Mouse (Mus musculus): ENCODE measurements at regions not wholly inside any gene's neighbourhood (a gene's known extent, or its start where the extent isn't known, plus 50 kb on each side); places are given as distances from the start of the nearest gene placed in this dataset.

- H3K9me3 ChIP-seq: no peaks in the 10 kb centered on the region
- no peaks in the 10 kb centered on the region for H3K27me3 ChIP-seq (replicated peaks; ENCODE audit: low read depth, poor library complexity, severe bottlenecking)
- no peak overlapping the region for H3K27ac ChIP-seq (replicated peaks)
- 57% methylated on average over 4 of the region's 4 CpGs for WGBS
- H3K4me3 ChIP-seq: no peak overlapping the region
- no peaks in the 10 kb centered on the region for H3K4me1 ChIP-seq
- no peak for DNase-seq (ENCODE audit: low spot score)
- H3K36me3 ChIP-seq (replicated peaks): no peaks in the 10 kb centered on the region
Measured at GRCm38 (mm10) chr11:111512471-111512870, 446.5 kb downstream of the Kcnj2 start.

GRCm38 (mm10) chr11:111522716-111523115, 456.8 kb downstream of the Kcnj2 start:
- WGBS: 73% methylated on average over 8 of the region's 8 CpGs

GRCm38 (mm10) chr11:111523465-111523864, 457.5 kb downstream of the Kcnj2 start:
- Histone ChIP-seq H3K27me3 (replicated peaks; ENCODE audit: low read depth, poor library complexity, severe bottlenecking) (no peaks in the 10 kb centered on the region), H3K36me3 (replicated peaks) (no peaks in the 10 kb centered on the region), H3K4me3 (no peak overlapping the region), H3K9me3 (no peaks in the 10 kb centered on the region), H3K4me1 (peaks cover 4% of the 10 kb centered on the region; the same call in 1 of the 2 replicates), H3K27ac (replicated peaks) (no peak overlapping the region)
- WGBS: 68% methylated on average over 8 of the region's 8 CpGs
- DNase-seq (ENCODE audit: low spot score): peak; percentile 66

More at GRCm38 (mm10) chr11:111522716-111523115, 456.8 kb downstream of the Kcnj2 start:
- Histone ChIP-seq H3K9me3 (no peaks in the 10 kb centered on the region), H3K27me3 (replicated peaks; ENCODE audit: low read depth, poor library complexity, severe bottlenecking) (no peaks in the 10 kb centered on the region), H3K4me3 (no peak overlapping the region), H3K4me1 (peaks cover 4% of the 10 kb centered on the region; the same call in 1 of the 2 replicates), H3K36me3 (replicated peaks) (no peaks in the 10 kb centered on the region), H3K27ac (replicated peaks) (no peak overlapping the region)
- DNase-seq (ENCODE audit: low spot score): no peak

- 89% methylated on average over 6 of the region's 6 CpGs for WGBS
- no peaks in the 10 kb centered on the region for H3K36me3 ChIP-seq (replicated peaks)
- H3K9me3 ChIP-seq: no peaks in the 10 kb centered on the region
- H3K4me1 ChIP-seq: peaks cover 4% of the 10 kb centered on the region; the same call in 1 of the 2 replicates
- no peak overlapping the region for H3K4me3 ChIP-seq
- H3K27ac ChIP-seq (replicated peaks): no peak overlapping the region
- no peak for DNase-seq (ENCODE audit: low spot score)
- H3K27me3 ChIP-seq (replicated peaks; ENCODE audit: low read depth, poor library complexity, severe bottlenecking): no peaks in the 10 kb centered on the region
Measured at GRCm38 (mm10) chr11:111526010-111526742, 460.2 kb downstream of the Kcnj2 start.

- DNase-seq (ENCODE audit: low spot score): no peak
- Histone ChIP-seq H3K4me3 (no peak overlapping the region), H3K27me3 (replicated peaks; ENCODE audit: low read depth, poor library complexity, severe bottlenecking) (no peaks in the 10 kb centered on the region), H3K4me1 (no peaks in the 10 kb centered on the region), H3K36me3 (replicated peaks) (no peaks in the 10 kb centered on the region), H3K27ac (replicated peaks) (no peak overlapping the region), H3K9me3 (no peaks in the 10 kb centered on the region)
- WGBS: 86% methylated on average over 9 of the region's 9 CpGs
Measured at GRCm38 (mm10) chr11:111529591-111529990, 463.6 kb downstream of the Kcnj2 start.

GRCm38 (mm10) chr11:111530912-111531311, 464.9 kb downstream of the Kcnj2 start:
- WGBS: 82% methylated on average over 3 of the region's 3 CpGs
- no peak overlapping the region for H3K4me3 ChIP-seq
- no peak for DNase-seq (ENCODE audit: low spot score)
- H3K36me3 ChIP-seq (replicated peaks): no peaks in the 10 kb centered on the region
- no peaks in the 10 kb centered on the region for H3K9me3 ChIP-seq
- H3K4me1 ChIP-seq: no peaks in the 10 kb centered on the region
- no peak overlapping the region for H3K27ac ChIP-seq (replicated peaks)
- H3K27me3 ChIP-seq (replicated peaks; ENCODE audit: low read depth, poor library complexity, severe bottlenecking): no peaks in the 10 kb centered on the region; the same call in 1 of the 2 replicates

GRCm38 (mm10) chr11:111532457-111532856, 466.5 kb downstream of the Kcnj2 start:
- Histone ChIP-seq H3K27me3 (replicated peaks; ENCODE audit: low read depth, poor library complexity, severe bottlenecking) (no peaks in the 10 kb centered on the region; the same call in 1 of the 2 replicates), H3K27ac (replicated peaks) (no peak overlapping the region), H3K9me3 (no peaks in the 10 kb centered on the region), H3K4me3 (no peak overlapping the region), H3K4me1 (peaks cover 12% of the 10 kb centered on the region), H3K36me3 (replicated peaks) (no peaks in the 10 kb centered on the region)
- no peak for DNase-seq (ENCODE audit: low spot score)
- 42% methylated on average over 5 of the region's 5 CpGs for WGBS

- Histone ChIP-seq H3K4me3 (peak overlapping the region; percentile 28; the same call in 1 of the 2 replicates), H3K9me3 (no peaks in the 10 kb centered on the region), H3K36me3 (replicated peaks) (no peaks in the 10 kb centered on the region), H3K27me3 (replicated peaks; ENCODE audit: low read depth, poor library complexity, severe bottlenecking) (no peaks in the 10 kb centered on the region; the same call in 1 of the 2 replicates), H3K4me1 (peaks cover 32% of the 10 kb centered on the region), H3K27ac (replicated peaks) (no peak overlapping the region)
- peak; percentile 75 for DNase-seq (ENCODE audit: low spot score)
- WGBS: 40% methylated on average over 17 of the region's 17 CpGs
Measured at GRCm38 (mm10) chr11:111536040-111536836, 470.3 kb downstream of the Kcnj2 start.

GRCm38 (mm10) chr11:111537654-111538053, 471.7 kb downstream of the Kcnj2 start:
- H3K4me1 ChIP-seq: peaks cover 43% of the 10 kb centered on the region
- H3K36me3 ChIP-seq (replicated peaks): no peaks in the 10 kb centered on the region
- no peaks in the 10 kb centered on the region for H3K9me3 ChIP-seq
- H3K27ac ChIP-seq (replicated peaks): no peak overlapping the region
- H3K27me3 ChIP-seq (replicated peaks; ENCODE audit: low read depth, poor library complexity, severe bottlenecking): no peaks in the 10 kb centered on the region; the same call in 1 of the 2 replicates
- 30% methylated on average over 3 of the region's 3 CpGs for WGBS
- no peak overlapping the region for H3K4me3 ChIP-seq
- peak; percentile 68 for DNase-seq (ENCODE audit: low spot score)

- H3K4me3 ChIP-seq: no peak overlapping the region
- H3K4me1 ChIP-seq: peaks cover 43% of the 10 kb centered on the region
- DNase-seq (ENCODE audit: low spot score): peak; percentile 64
- no peaks in the 10 kb centered on the region for H3K9me3 ChIP-seq
- H3K27ac ChIP-seq (replicated peaks): no peak overlapping the region
- no peaks in the 10 kb centered on the region for H3K36me3 ChIP-seq (replicated peaks)
- WGBS: 34% methylated on average over 6 of the region's 6 CpGs
- no peaks in the 10 kb centered on the region; the same call in 1 of the 2 replicates for H3K27me3 ChIP-seq (replicated peaks; ENCODE audit: low read depth, poor library complexity, severe bottlenecking)
Measured at GRCm38 (mm10) chr11:111539960-111540359, 474.0 kb downstream of the Kcnj2 start.

- Histone ChIP-seq H3K9me3 (no peaks in the 10 kb centered on the region), H3K27me3 (replicated peaks; ENCODE audit: low read depth, poor library complexity, severe bottlenecking) (no peaks in the 10 kb centered on the region), H3K36me3 (replicated peaks) (no peaks in the 10 kb centered on the region), H3K4me3 (no peak overlapping the region), H3K27ac (replicated peaks) (no peak overlapping the region), H3K4me1 (peaks cover 13% of the 10 kb centered on the region)
- 90% methylated on average over 4 of the region's 4 CpGs for WGBS
- no peak for DNase-seq (ENCODE audit: low spot score)
Measured at GRCm38 (mm10) chr11:111545291-111545690, 479.3 kb downstream of the Kcnj2 start.

- Histone ChIP-seq H3K27ac (replicated peaks) (no peak overlapping the region), H3K4me1 (peaks cover 19% of the 10 kb centered on the region), H3K36me3 (replicated peaks) (no peaks in the 10 kb centered on the region), H3K4me3 (no peak overlapping the region), H3K27me3 (replicated peaks; ENCODE audit: low read depth, poor library complexity, severe bottlenecking) (no peaks in the 10 kb centered on the region; the same call in 1 of the 2 replicates), H3K9me3 (no peaks in the 10 kb centered on the region)
- no peak for DNase-seq (ENCODE audit: low spot score)
Measured at GRCm38 (mm10) chr11:111555131-111555530, 489.2 kb downstream of the Kcnj2 start.

Data from embryonic facial prominence, embryonic 10.5 days (tissue).